Mouse (Mus musculus): ENCODE results near the gene Lrrk1.

- TF ChIP-seq EP300 (IDR thresholded peaks at IDR 0.05; ENCODE audit: low read depth) = no peak
- no peak for TF ChIP-seq CTCF (IDR thresholded peaks at IDR 0.05; ENCODE audit: low read depth)
Measured at GRCm38 (mm10) chr7:66215911-66216310, 172.2 kb downstream of the Lrrk1 start.

All from liver, postnatal 0 days (tissue).